Comparison of ENCODE assay signal across 8 mouse cellular contexts in genomic region chr14:20479291-20480194, GRCm38 (mm10). TPM values are rescaled to one million over a fixed set of nuclear protein-coding genes. Genes with fewer than 3 reads are reported as not detected.
DNase-seq lines count a peak whose midpoint lies in the region; ATAC-seq lines count a peak whose summit lies in the region.

Anxa7 (minus strand) TSS chr14:20480133.

- H3K4me1 ChIP-seq in hindbrain, embryonic 15.5 days (replicated peaks), result peaks cover 17% of the 10 kb centered on the region; the same call in 1 of the 2 replicates

- peaks cover 49% of the 10 kb centered on the region for H3K79me2 ChIP-seq in macrophage (ENCODE audit: inconsistent target)

- peak within 1 kb of the TSS; percentile 82 for H3K4me3 ChIP-seq in hindbrain, embryonic 15.5 days
- peak within 1 kb of the TSS; percentile 88 for H3K4me3 ChIP-seq in macrophage (ENCODE audit: inconsistent target)

- peak; percentile 86 for ATAC-seq in hindbrain, embryonic 15.5 days (ENCODE audit: low FRiP score, low read depth)

- peak within 1 kb of the TSS; percentile 95 for H3K4me2 ChIP-seq in hindbrain, embryonic 15.5 days

- H3K36me3 ChIP-seq in hindbrain, embryonic 15.5 days, result no peaks in the 10 kb centered on the region
- no peaks in the 10 kb centered on the region for H3K36me3 ChIP-seq in macrophage (ENCODE audit: inconsistent target)

- H3K27ac ChIP-seq in hindbrain, embryonic 15.5 days (replicated peaks), result peak within 1 kb of the TSS; percentile 65
- H3K27ac ChIP-seq in macrophage, result peak within 1 kb of the TSS; percentile 82

- DNase-seq in T-cell, adult 2 months (ENCODE audit: low spot score), result peak; percentile 68
- DNase-seq in cerebellum, postnatal 36 days, result peak; percentile 68 to 69
- peak; percentile 76 to 80 for DNase-seq in frontal cortex, postnatal 36 days (ENCODE audit: low spot score in 2 of 2)
- DNase-seq in left cerebral cortex, adult 18-20 months (ENCODE audit: low spot score in 2 of 2), result peak; percentile 69 to 80
- peak; percentile 77 to 82 for DNase-seq in right cerebral cortex, adult 2 months (ENCODE audit: low spot score in 2 of 2)
- DNase-seq in urinary bladder, postnatal 14 days (ENCODE audit: low spot score), result peak; percentile 88

- H3K9me3 ChIP-seq in hindbrain, embryonic 15.5 days, result no peaks in the 10 kb centered on the region

- peak within 1 kb of the TSS; percentile 62 for H3K9ac ChIP-seq in hindbrain, embryonic 15.5 days

- H3K27me3 ChIP-seq in hindbrain, embryonic 15.5 days, result no peaks in the 10 kb centered on the region

- WGBS in hindbrain, embryonic 15.5 days, result 1% methylated on average over 48 of the region's 48 CpGs
- WGBS in macrophage (ENCODE audit: missing documents), result under 1% methylated on average over 45 of the region's 48 CpGs

RNA-seq across cellular contexts. Expression of gene Anxa7, which starts in this region (rescaled TPM):
- 15.8 and 20.6 TPM in 2 replicates for polyA plus RNA-seq in hindbrain, embryonic 15.5 days (2015; fragmentation: Nextera tagmentation; extraction: Ambion mirVana)
- total RNA-seq in left cerebral cortex, adult 18-20 months (2021), result 10 to 100 TPM; 70.5 to 78.1 TPM
- 1,000 to 10,000 TPM in 1 of 26 experiments, 100 to 1,000 TPM in 25; 128 to 1,099 (median 230) TPM for total RNA-seq in macrophage (2018; cell fraction: chromatin; rRNA removed)
- 100 to 1,000 TPM in 13 of 26 experiments, 10 to 100 TPM in 13; 71.9 to 175 (median 100) TPM for total RNA-seq in macrophage (2018; cell fraction: cytosol; rRNA removed)
- total RNA-seq in macrophage (2018; cell fraction: nucleus; rRNA removed), result 100 to 1,000 TPM in 24 of 26 experiments, 10 to 100 TPM in 2; 84.3 to 815 (median 141) TPM
- 105 to 128 TPM (median 106 TPM) in 3 replicates for polyA plus RNA-seq in macrophage (2018)

Comparison
In these comparisons a context has a peak if more than half of its experiments do, and no peak if none do; other contexts are left out.
1. Peak in every context shown above with its lines: DNase-seq, ATAC-seq, H3K4me3 ChIP-seq and H3K27ac ChIP-seq.